Mouse (Mus musculus): Measurements from ENCODE around the gene Zfyve27.

Zfyve27 gene

GRCm38 (mm10) chr19:42163764-42164163 lies at the start of gene Zfyve27:
Zfyve27 (plus strand) TSS chr19:42163951.
- DNase-seq = no peak

GRCm38 (mm10) chr19:42115783-42116335 lies 47.9 kb upstream of the Zfyve27 start:
- no peak for DNase-seq

GRCm38 (mm10) chr19:42118142-42118541 lies 45.6 kb upstream of the Zfyve27 start:
- no peak for DNase-seq

- DNase-seq = no peak
Observed at GRCm38 (mm10) chr19:42118596-42118995, 45.2 kb upstream of the Zfyve27 start.

GRCm38 (mm10) chr19:42120451-42120850 lies 43.3 kb upstream of the Zfyve27 start:
- DNase-seq = no peak

GRCm38 (mm10) chr19:42124684-42125083 lies 39.1 kb upstream of the Zfyve27 start:
- DNase-seq = no peak

- no peak for DNase-seq
Observed at GRCm38 (mm10) chr19:42125501-42126218, 38.1 kb upstream of the Zfyve27 start.

- DNase-seq = no peak
Observed at GRCm38 (mm10) chr19:42126219-42126605, 37.5 kb upstream of the Zfyve27 start.

GRCm38 (mm10) chr19:42127024-42127423 lies 36.7 kb upstream of the Zfyve27 start:
- no peak for DNase-seq

- no peak for DNase-seq
Observed at GRCm38 (mm10) chr19:42128052-42128740, 35.6 kb upstream of the Zfyve27 start.

GRCm38 (mm10) chr19:42128787-42129508 lies 34.8 kb upstream of the Zfyve27 start, which contains the start of gene Avpi1:
Avpi1 (minus strand) TSS chr19:42129059.
- DNase-seq = peak; percentile 95 to 98

- no peak for DNase-seq
Observed at GRCm38 (mm10) chr19:42129509-42130293, 34.0 kb upstream of the Zfyve27 start.

GRCm38 (mm10) chr19:42130294-42130606 lies 33.5 kb upstream of the Zfyve27 start:
- DNase-seq = no peak

GRCm38 (mm10) chr19:42131101-42131500 lies 32.6 kb upstream of the Zfyve27 start:
- no peak for DNase-seq

- DNase-seq = no peak
Observed at GRCm38 (mm10) chr19:42135070-42135469, 28.7 kb upstream of the Zfyve27 start.

- no peak for DNase-seq
Observed at GRCm38 (mm10) chr19:42136126-42136525, 27.6 kb upstream of the Zfyve27 start.

- no peak for DNase-seq
Observed at GRCm38 (mm10) chr19:42137167-42137672, 26.5 kb upstream of the Zfyve27 start.

GRCm38 (mm10) chr19:42138517-42139285 lies 25.1 kb upstream of the Zfyve27 start:
- no peak for DNase-seq

- DNase-seq = no peak
Observed at GRCm38 (mm10) chr19:42139724-42140517, 23.8 kb upstream of the Zfyve27 start.

GRCm38 (mm10) chr19:42141998-42142397 lies 21.8 kb upstream of the Zfyve27 start:
- no peak for DNase-seq

GRCm38 (mm10) chr19:42142757-42143156 lies 21.0 kb upstream of the Zfyve27 start:
- DNase-seq = no peak

All from thymus, postnatal 36 days (tissue).